Mouse (Mus musculus): ENCODE measurements around the gene Zfp36l2. TPM values are rescaled to one million over a fixed set of nuclear protein-coding genes. Genes with fewer than 3 reads are reported as not detected.

The Zfp36l2 gene
- polyA plus RNA-seq, 1 experiment = 18.8 TPM

DNA sequence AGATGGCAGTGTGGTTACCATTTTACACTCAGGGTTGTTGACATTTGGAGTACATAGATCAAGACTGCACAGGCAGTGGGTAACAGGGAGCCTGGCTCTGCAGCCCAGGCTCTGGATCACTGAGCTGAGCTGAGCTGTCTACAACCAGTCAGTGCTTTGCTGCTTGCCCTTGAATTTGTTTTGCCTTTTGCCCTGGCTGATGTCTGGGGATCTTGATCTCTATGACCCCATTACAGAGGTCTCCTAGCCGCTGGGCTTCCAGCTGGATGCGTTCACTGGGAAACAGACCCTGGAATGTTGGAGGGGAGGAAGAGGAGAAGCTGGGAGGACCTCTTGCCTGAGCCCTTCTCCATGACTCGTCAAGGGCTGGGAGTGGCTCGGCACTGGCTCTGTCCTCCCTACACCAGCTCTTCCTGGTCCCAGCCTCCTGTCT lies 10.2 kb upstream of the Zfp36l2 start:
- no peak for TF ChIP-seq CTCF (IDR thresholded peaks at IDR 0.05; ENCODE audit: extremely low read depth, insufficient read depth, low read length)
- TF ChIP-seq POLR2A (IDR thresholded peaks at IDR 0.05; ENCODE audit: extremely low read depth, insufficient read depth, low read length) = no peak
- H3K27ac ChIP-seq (ENCODE audit: insufficient read depth, low read length) = no peak overlapping the region
- H3K4me1 ChIP-seq (ENCODE audit: control insufficient read depth, insufficient read depth, low read length) = no peaks in the 10 kb centered on the region
- no peak overlapping the region for H3K4me3 ChIP-seq (ENCODE audit: insufficient read depth, low read length)

DNA sequence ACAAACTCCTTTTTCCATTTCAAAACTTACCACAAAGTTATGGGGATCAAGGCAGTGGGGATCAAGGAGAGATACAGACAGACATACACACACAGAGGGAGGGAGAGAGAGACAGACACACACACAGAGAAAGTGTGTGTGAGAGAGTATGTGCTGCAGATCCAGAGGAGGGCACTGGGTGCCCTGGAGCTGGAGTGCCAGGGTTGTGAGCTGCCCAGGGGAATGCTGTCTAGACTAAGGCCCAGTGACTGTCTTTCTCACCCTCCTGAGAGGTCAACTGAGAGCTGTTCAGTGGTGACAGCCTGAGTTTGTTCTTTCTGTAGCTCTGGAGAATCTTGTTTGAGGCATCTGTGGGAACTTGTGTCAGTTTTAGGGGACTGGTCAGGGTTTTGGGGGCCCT lies 8.6 kb upstream of the Zfp36l2 start:
- Histone ChIP-seq H3K4me3 (ENCODE audit: insufficient read depth, low read length) (no peak overlapping the region), H3K4me1 (ENCODE audit: control insufficient read depth, insufficient read depth, low read length) (no peaks in the 10 kb centered on the region), H3K27ac (ENCODE audit: insufficient read depth, low read length) (no peak overlapping the region)
- TF ChIP-seq POLR2A (IDR thresholded peaks at IDR 0.05; ENCODE audit: extremely low read depth, insufficient read depth, low read length) (no peak), CTCF (IDR thresholded peaks at IDR 0.05; ENCODE audit: extremely low read depth, insufficient read depth, low read length) (no peak)

DNA sequence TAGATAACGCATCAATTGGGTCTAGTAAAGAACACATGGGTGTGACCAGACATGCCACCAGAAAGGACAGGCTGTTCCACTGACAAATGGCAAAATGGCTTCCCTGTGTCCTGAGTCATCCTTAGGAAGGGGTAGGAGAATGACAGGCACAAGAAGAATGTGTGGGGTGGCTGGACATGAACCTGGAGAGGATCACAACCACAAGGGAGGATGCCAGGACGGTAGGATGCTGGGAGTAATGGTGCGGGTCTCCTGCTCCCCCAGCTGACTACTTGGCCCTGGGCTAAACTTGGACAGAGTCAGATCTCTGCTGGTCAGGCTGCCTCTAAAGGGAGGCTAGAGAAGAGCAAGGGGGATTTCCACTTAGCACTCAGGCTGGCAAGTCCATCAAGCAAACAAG lies 8.1 kb upstream of the Zfp36l2 start:
- TF ChIP-seq POLR2A (IDR thresholded peaks at IDR 0.05; ENCODE audit: extremely low read depth, insufficient read depth, low read length) = no peak
- TF ChIP-seq CTCF (IDR thresholded peaks at IDR 0.05; ENCODE audit: extremely low read depth, insufficient read depth, low read length) = no peak
- H3K27ac ChIP-seq (ENCODE audit: insufficient read depth, low read length) = no peak overlapping the region
- no peaks in the 10 kb centered on the region for H3K4me1 ChIP-seq (ENCODE audit: control insufficient read depth, insufficient read depth, low read length)
- H3K4me3 ChIP-seq (ENCODE audit: insufficient read depth, low read length) = no peak overlapping the region

DNA sequence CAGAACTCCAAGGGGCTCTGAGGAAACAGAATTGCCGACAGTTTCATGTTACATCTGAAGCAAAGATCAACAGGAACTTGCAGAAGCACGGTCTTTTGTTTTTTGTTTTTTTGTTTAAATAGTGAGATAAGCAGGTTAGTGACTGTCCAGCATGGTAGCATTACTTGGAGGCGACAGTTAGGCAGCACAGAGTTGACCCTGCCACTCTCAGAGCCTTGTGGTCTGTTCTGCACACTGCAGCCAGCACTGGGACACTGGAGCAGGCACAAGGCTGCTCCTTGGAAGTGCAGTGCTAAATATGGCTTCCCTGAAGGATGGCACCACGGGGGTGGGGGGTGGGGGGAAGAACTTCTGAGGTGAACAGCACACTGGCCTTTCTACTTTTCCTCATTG lies 7.3 kb upstream of the Zfp36l2 start:
- Histone ChIP-seq H3K27ac (ENCODE audit: insufficient read depth, low read length) (no peak overlapping the region), H3K4me1 (ENCODE audit: control insufficient read depth, insufficient read depth, low read length) (no peaks in the 10 kb centered on the region), H3K4me3 (ENCODE audit: insufficient read depth, low read length) (no peak overlapping the region)
- TF ChIP-seq POLR2A (IDR thresholded peaks at IDR 0.05; ENCODE audit: extremely low read depth, insufficient read depth, low read length) = no peak
- no peak for TF ChIP-seq CTCF (IDR thresholded peaks at IDR 0.05; ENCODE audit: extremely low read depth, insufficient read depth, low read length)

DNA sequence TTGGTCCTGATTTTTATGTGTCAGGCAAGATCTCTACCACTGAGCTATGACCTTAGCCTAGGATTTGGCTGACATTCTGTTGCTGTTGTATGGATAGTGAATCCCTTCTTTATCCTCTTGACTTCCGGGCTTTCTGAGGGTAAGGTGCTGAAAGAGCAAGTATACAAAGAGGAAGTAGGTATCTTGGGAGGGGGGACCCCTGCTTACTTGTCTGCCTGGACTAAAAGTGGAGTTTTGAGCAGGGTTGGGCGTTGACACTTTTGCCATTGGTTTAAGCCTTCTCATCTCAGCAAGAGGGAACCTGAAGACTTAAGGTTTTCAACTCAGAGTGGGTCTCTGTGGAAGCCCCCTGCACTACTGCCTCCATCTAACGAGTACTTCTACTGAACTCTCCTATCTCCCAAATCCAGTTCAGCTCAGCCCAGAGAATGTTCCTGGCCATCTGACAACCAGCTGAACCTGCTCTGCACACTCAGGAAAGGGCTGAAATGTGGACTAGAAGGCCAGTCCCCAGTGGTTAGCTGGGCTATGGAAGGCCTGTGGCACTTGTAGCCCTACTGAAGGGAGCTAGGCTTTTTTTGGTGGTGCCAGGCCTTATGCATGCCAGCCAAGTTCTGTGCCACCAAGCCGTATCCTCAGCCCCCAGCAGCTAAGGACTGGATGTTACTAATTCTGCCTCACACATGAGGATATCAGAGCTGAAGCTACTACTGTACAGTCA lies 6.7 kb upstream of the Zfp36l2 start:
- H3K27ac ChIP-seq (ENCODE audit: insufficient read depth, low read length) = no peak overlapping the region
- H3K4me1 ChIP-seq (ENCODE audit: control insufficient read depth, insufficient read depth, low read length) = no peaks in the 10 kb centered on the region
- TF ChIP-seq CTCF (IDR thresholded peaks at IDR 0.05; ENCODE audit: extremely low read depth, insufficient read depth, low read length) (no peak), POLR2A (IDR thresholded peaks at IDR 0.05; ENCODE audit: extremely low read depth, insufficient read depth, low read length) (no peak)
- H3K4me3 ChIP-seq (ENCODE audit: insufficient read depth, low read length) = no peak overlapping the region

DNA sequence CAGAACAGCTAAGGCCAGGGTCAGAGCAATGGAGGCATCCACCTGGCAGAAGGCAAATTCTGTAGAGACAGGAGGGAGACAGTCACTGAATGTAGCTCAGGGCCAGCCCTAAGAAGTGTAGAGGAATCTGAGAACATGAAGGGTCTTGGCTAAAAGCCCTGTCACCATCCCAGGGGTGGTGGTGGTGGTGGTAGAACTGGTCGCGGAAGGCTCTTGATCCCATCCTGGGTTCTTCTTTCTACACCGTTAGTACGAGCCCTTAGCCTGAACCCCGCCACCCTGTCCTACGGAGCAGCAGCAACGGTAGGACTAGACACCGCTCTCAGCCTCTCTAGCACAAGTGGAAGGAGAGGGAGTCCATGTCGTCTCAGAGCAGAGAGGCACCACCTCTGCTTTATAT lies 5.7 kb upstream of the Zfp36l2 start:
- TF ChIP-seq POLR2A (IDR thresholded peaks at IDR 0.05; ENCODE audit: extremely low read depth, insufficient read depth, low read length) = no peak
- TF ChIP-seq CTCF (IDR thresholded peaks at IDR 0.05; ENCODE audit: extremely low read depth, insufficient read depth, low read length) = no peak
- Histone ChIP-seq H3K4me3 (ENCODE audit: insufficient read depth, low read length) (no peak overlapping the region), H3K27ac (ENCODE audit: insufficient read depth, low read length) (no peak overlapping the region), H3K4me1 (ENCODE audit: control insufficient read depth, insufficient read depth, low read length) (no peaks in the 10 kb centered on the region)

DNA sequence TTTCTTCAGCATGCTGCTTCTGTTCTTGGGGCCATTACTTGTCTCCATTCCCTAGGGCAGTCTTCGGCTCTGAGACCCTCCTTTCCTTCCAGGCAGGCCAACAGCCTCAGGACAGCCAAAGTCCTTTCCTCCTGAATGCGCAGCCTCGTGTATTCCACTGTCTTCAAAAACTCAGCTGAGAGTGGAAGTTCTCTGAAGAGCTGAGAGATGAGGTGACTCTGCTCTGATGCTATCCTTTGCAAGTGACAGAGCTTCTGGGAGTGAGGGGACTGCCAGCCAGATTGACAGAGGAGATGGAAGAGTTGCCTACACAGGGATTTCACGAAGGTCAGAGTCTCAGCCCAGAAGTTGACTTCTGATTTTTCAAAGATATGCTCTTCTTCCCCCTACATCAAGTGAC lies 4.2 kb upstream of the Zfp36l2 start:
- no peak overlapping the region for H3K4me3 ChIP-seq (ENCODE audit: insufficient read depth, low read length)
- no peaks in the 10 kb centered on the region for H3K4me1 ChIP-seq (ENCODE audit: control insufficient read depth, insufficient read depth, low read length)
- no peak for TF ChIP-seq POLR2A (IDR thresholded peaks at IDR 0.05; ENCODE audit: extremely low read depth, insufficient read depth, low read length)
- no peak for TF ChIP-seq CTCF (IDR thresholded peaks at IDR 0.05; ENCODE audit: extremely low read depth, insufficient read depth, low read length)
- H3K27ac ChIP-seq (ENCODE audit: insufficient read depth, low read length) = no peak overlapping the region

DNA sequence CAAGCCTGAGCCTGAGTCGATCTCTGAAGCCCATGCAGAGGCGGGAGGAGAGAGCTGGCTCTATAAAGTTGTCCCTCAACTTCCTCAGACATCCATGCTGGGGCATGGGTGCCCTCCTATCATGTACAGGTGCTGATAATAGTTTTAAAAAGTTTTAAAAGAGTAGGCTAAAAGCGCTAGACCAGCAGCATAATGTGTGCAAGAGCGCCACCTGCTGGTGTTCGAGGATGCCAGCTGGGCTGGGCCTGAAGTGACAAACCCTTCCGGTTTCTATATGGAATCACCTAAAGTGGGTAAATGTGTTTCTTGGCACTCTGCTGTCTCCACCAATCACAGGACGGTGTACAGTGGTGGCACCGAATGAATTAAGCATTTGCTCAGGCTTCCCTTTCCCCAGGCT lies 3.1 kb upstream of the Zfp36l2 start:
- peak; percentile 90 for TF ChIP-seq CTCF (IDR thresholded peaks at IDR 0.05; ENCODE audit: extremely low read depth, insufficient read depth, low read length)
- no peak for TF ChIP-seq POLR2A (IDR thresholded peaks at IDR 0.05; ENCODE audit: extremely low read depth, insufficient read depth, low read length)
- H3K27ac ChIP-seq (ENCODE audit: insufficient read depth, low read length) = no peak overlapping the region
- H3K4me3 ChIP-seq (ENCODE audit: insufficient read depth, low read length) = no peak overlapping the region
- H3K4me1 ChIP-seq (ENCODE audit: control insufficient read depth, insufficient read depth, low read length) = no peaks in the 10 kb centered on the region

DNA sequence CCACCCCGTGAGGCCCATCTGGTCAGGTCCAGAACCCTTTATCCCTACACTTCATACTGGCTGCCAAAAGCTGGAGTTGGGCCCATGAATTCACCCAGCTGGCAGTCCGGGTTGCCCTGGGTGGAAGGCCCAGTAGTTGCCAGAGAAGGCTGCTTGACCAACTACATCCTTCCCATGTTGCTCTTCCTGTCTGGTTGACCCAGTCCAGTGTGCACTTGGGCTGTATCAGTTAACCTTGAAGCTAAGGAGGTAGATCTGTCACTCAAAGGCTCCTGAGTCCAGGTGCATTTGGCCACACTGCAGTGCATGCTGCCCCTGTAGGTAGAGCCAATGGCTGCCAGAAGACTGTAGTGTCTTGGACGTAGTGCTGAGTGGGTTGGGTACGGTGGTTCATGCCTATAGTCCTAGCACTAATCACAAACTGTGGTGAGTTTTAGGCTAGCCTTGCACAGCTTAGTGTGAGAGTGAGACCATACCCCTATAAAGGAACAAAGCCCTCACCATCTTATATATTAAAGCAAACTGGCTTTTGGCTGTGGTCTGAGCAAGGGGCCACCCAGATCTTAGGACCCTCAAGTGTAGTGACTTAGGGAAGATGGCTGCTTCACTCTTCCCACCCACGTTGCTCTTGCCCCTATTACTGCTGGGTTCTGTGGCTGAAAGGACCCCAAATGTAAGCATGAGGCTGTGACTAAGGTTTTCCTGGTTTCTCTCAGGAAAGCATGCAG lies 1.5 kb upstream of the Zfp36l2 start:
- H3K4me1 ChIP-seq (ENCODE audit: control insufficient read depth, insufficient read depth, low read length) = no peaks in the 10 kb centered on the region
- TF ChIP-seq POLR2A (IDR thresholded peaks at IDR 0.05; ENCODE audit: extremely low read depth, insufficient read depth, low read length) = no peak
- TF ChIP-seq CTCF (IDR thresholded peaks at IDR 0.05; ENCODE audit: extremely low read depth, insufficient read depth, low read length) = no peak
- no peak overlapping the region for H3K4me3 ChIP-seq (ENCODE audit: insufficient read depth, low read length)
- H3K27ac ChIP-seq (ENCODE audit: insufficient read depth, low read length) = peak overlapping the region; percentile 69; the same call in 1 of the 2 replicates

Measured in cortical plate, adult 2 months (tissue).